Mouse (Mus musculus) liver, adult 2 months (tissue): ENCODE data around the gene Tmem72. TPM values are rescaled to one million over a fixed set of nuclear protein-coding genes. Genes with fewer than 3 reads are reported as not detected.

ENCODE experiments used
- DNase-seq: peaks from one replicate; pipeline ENCODE4 v3.0.0-alpha.2; 2011; ENCODE audit warnings: low read depth, low spot score; ENCODE audit errors: extremely low read depth
- H3K27ac ChIP-seq: fragments of 200-500 bp; replicated peaks from 2 replicates; pipeline ENCODE4 v1.5.1; 2012; ENCODE audit warnings: low read depth, mild to moderate bottlenecking, control low read depth, inconsistent platforms, low read length; ENCODE audit not compliant: insufficient read depth
- H3K27me3 ChIP-seq: fragments of 200-500 bp; 2 replicates; pipeline ENCODE4 v1.6.1; 2012; ENCODE audit warnings: mild to moderate bottlenecking, moderate library complexity, low read length, inconsistent platforms; ENCODE audit not compliant: control insufficient read depth, insufficient read depth
- H3K36me3 ChIP-seq: fragments of 200-500 bp; 2 replicates; pipeline ENCODE4 v1.6.1; 2012; ENCODE audit warnings: low read length, inconsistent platforms; ENCODE audit not compliant: control insufficient read depth, insufficient read depth
- H3K4me1 ChIP-seq: fragments of 200-500 bp; 2 replicates; pipeline ENCODE4 v1.6.1; 2011; ENCODE audit warnings: low read length; ENCODE audit not compliant: control insufficient read depth, insufficient read depth
- H3K4me3 ChIP-seq: fragments of 200-500 bp; 2 replicates; pipeline ENCODE4 v1.5.1; 2011; ENCODE audit warnings: low read depth, mild to moderate bottlenecking, control low read depth, low read length, moderate library complexity; ENCODE audit not compliant: insufficient read depth
- H3K79me2 ChIP-seq: fragments of 200-500 bp; 2 replicates; pipeline ENCODE4 v1.6.1; 2012; ENCODE audit warnings: inconsistent platforms, mild to moderate bottlenecking, low read length, moderate library complexity; ENCODE audit not compliant: control insufficient read depth, insufficient read depth
- H3K9ac ChIP-seq: fragments of 200-500 bp; 2 replicates; pipeline ENCODE4 v1.6.1; 2012; ENCODE audit warnings: low read depth, mild to moderate bottlenecking, control low read depth, inconsistent platforms, low read length
- CTCF ChIP-seq: fragments of 200-500 bp; IDR thresholded peaks from 2 replicates; pipeline ENCODE4 v1.5.1; 2011; ENCODE audit warnings: low read depth, low read length, control low read depth
- POLR2A ChIP-seq: fragments of 200-500 bp; IDR thresholded peaks from 2 replicates; pipeline ENCODE4 v1.6.1; 2011; ENCODE audit warnings: low read length, control low read depth; ENCODE audit not compliant: insufficient read depth; ENCODE audit errors: extremely low read depth
- WGBS: fragments of 180-500 bp; shearing (Covaris S2); methylation state at CpG from one replicate; pipeline ENCODE4 v1.1.7; 2018; 5-methylcytosine and 5-hydroxymethylcytosine counted together
- polyA plus RNA-seq: library from polyadenylated mRNA; depleted of rRNA; stranded (reverse); fragments of >200 nt; gene quantifications from 2 replicates; pipeline ENCODE4 v1.2.3, GENCODE M21; 2012
- total RNA-seq: library from RNA; depleted of rRNA; stranded (reverse); fragments of >200 nt; gene quantifications from 2 replicates; pipeline ENCODE4 v1.2.3, GENCODE M21; 2014

Tmem72 gene
- total and polyA plus RNA-seq, 2 experiments = under 0.01 to 0.09 TPM

GRCm38 (mm10) chr6:116672349-116672748, 44.4 kb downstream of the Tmem72 start:
- H3K79me2 ChIP-seq = no peaks in the 10 kb centered on the region
- TF ChIP-seq CTCF (no peak), POLR2A (no peak)
- peaks cover 6% of the 10 kb centered on the region; the same call in 1 of the 2 replicates for H3K4me1 ChIP-seq
- 66% methylated on average over 5 of the region's 5 CpGs for WGBS
- H3K36me3 ChIP-seq = no peaks in the 10 kb centered on the region
- peak overlapping the region; percentile 8; the same call in 1 of the 2 replicates for H3K4me3 ChIP-seq
- H3K27me3 ChIP-seq = no peaks in the 10 kb centered on the region
- no peak overlapping the region for H3K9ac ChIP-seq
- no peak for DNase-seq
- no peak overlapping the region for H3K27ac ChIP-seq

GRCm38 (mm10) chr6:116671768-116672167, 44.9 kb downstream of the Tmem72 start:
- WGBS = 79% methylated on average over 4 of the region's 4 CpGs
- H3K79me2 ChIP-seq = no peaks in the 10 kb centered on the region
- no peaks in the 10 kb centered on the region for H3K36me3 ChIP-seq
- no peak overlapping the region for H3K4me3 ChIP-seq
- H3K27ac ChIP-seq = no peak overlapping the region
- peaks cover 6% of the 10 kb centered on the region; the same call in 1 of the 2 replicates for H3K4me1 ChIP-seq
- H3K9ac ChIP-seq = no peak overlapping the region
- TF ChIP-seq POLR2A (no peak), CTCF (no peak)
- no peak for DNase-seq
- no peaks in the 10 kb centered on the region for H3K27me3 ChIP-seq

- DNase-seq = no peak
- Histone ChIP-seq H3K79me2 (no peaks in the 10 kb centered on the region), H3K4me1 (peaks cover 6% of the 10 kb centered on the region; the same call in 1 of the 2 replicates), H3K27ac (no peak overlapping the region), H3K36me3 (no peaks in the 10 kb centered on the region), H3K27me3 (no peaks in the 10 kb centered on the region), H3K4me3 (no peak overlapping the region), H3K9ac (no peak overlapping the region)
- 77% methylated on average over 5 of the region's 5 CpGs for WGBS
- TF ChIP-seq POLR2A = no peak
- TF ChIP-seq CTCF = no peak
Measured at GRCm38 (mm10) chr6:116671031-116671430, 45.7 kb downstream of the Tmem72 start.

GRCm38 (mm10) chr6:116670144-116670543, 46.6 kb downstream of the Tmem72 start:
- Histone ChIP-seq H3K27me3 (no peaks in the 10 kb centered on the region), H3K36me3 (no peaks in the 10 kb centered on the region), H3K4me3 (no peak overlapping the region), H3K27ac (no peak overlapping the region), H3K4me1 (peaks cover 6% of the 10 kb centered on the region; the same call in 1 of the 2 replicates), H3K9ac (no peak overlapping the region), H3K79me2 (no peaks in the 10 kb centered on the region)
- WGBS = 30% methylated on average over 6 of the region's 6 CpGs
- TF ChIP-seq POLR2A (no peak), CTCF (0 out of 2 replicates have a peak, but pooled peaks have one; percentile 1)
- DNase-seq = peak; percentile 76

GRCm38 (mm10) chr6:116668682-116669470, 47.8 kb downstream of the Tmem72 start:
- Histone ChIP-seq H3K79me2 (no peaks in the 10 kb centered on the region), H3K9ac (no peak overlapping the region), H3K4me1 (peaks cover 6% of the 10 kb centered on the region; the same call in 1 of the 2 replicates), H3K27ac (no peak overlapping the region), H3K36me3 (no peaks in the 10 kb centered on the region), H3K27me3 (no peaks in the 10 kb centered on the region), H3K4me3 (no peak overlapping the region)
- WGBS = 52% methylated on average over 11 of the region's 11 CpGs
- TF ChIP-seq POLR2A (no peak), CTCF (no peak)
- peak; percentile 43 for DNase-seq

- H3K27ac ChIP-seq = no peak overlapping the region
- H3K36me3 ChIP-seq = no peaks in the 10 kb centered on the region
- no peak for TF ChIP-seq POLR2A
- no peak for TF ChIP-seq CTCF
- DNase-seq = no peak
- H3K79me2 ChIP-seq = no peaks in the 10 kb centered on the region
- H3K4me3 ChIP-seq = no peak overlapping the region
- peaks cover 2% of the 10 kb centered on the region; the same call in 1 of the 2 replicates for H3K4me1 ChIP-seq
- WGBS = 86% methylated on average over 3 of the region's 3 CpGs
- H3K27me3 ChIP-seq = no peaks in the 10 kb centered on the region
- H3K9ac ChIP-seq = no peak overlapping the region
Measured at GRCm38 (mm10) chr6:116667382-116667781, 49.3 kb downstream of the Tmem72 start.
